Mouse (Mus musculus): ENCODE data around the gene Serping1. TPM values are rescaled to one million over a fixed set of nuclear protein-coding genes. Genes with fewer than 3 reads are reported as not detected.
"Not testable (repeated sequence)": the region's sequence is repeated elsewhere in the genome, so short reads cannot be mapped to it uniquely, and the experiment has no call there.

Gene Serping1
- total RNA-seq, 2 experiments from 2014 or later, result 55.0 to 72.1 TPM

DNA sequence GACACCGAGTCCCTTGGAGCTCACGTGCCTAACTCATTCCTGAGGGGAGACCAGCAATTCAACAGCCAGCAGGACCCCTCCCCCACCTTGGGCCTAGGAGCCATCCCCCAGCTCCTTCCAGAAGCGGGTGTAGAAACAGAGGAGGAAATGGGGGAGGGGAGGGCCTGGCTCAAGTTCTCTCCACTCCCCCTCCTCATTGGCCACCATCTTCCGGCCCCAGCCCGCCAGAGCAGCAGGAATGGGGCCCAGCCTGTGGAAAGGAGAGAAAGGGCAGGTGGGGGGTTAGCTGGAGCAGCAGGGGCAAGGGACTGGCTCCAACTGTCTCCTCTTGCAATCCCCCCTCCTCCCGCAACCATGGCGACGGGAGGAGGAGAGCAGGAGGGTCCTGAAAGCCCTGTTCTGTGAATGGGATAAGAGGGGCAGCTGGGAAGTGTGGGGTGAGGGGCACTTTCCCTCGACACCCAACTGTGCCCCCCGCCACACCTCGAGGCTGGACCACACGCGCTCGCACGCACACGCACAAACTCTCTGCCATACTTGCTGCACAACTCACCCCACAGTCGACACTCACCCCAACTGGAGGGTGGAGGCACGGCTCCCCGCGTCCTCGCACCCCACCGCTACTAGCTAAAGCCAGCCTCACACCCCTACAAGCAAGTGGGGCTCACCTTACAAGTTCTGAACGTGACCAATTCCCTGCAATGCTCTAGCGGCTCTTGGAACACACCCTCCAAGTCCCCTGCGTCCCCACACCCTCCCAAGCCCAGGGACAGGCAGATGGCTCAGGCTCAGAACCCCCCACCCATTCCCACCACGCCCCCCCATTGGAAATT is 32.6 kb downstream of the Serping1 start:
- intact Hi-C loops (cut with DNase I; ENCODE audit: low total_unique reads), result loop anchor here (5.0 kb wide), 1 partner anchor 55 kb away; the partner anchor contains the start of gene Ube2l6
- no peak for DNase-seq

DNA sequence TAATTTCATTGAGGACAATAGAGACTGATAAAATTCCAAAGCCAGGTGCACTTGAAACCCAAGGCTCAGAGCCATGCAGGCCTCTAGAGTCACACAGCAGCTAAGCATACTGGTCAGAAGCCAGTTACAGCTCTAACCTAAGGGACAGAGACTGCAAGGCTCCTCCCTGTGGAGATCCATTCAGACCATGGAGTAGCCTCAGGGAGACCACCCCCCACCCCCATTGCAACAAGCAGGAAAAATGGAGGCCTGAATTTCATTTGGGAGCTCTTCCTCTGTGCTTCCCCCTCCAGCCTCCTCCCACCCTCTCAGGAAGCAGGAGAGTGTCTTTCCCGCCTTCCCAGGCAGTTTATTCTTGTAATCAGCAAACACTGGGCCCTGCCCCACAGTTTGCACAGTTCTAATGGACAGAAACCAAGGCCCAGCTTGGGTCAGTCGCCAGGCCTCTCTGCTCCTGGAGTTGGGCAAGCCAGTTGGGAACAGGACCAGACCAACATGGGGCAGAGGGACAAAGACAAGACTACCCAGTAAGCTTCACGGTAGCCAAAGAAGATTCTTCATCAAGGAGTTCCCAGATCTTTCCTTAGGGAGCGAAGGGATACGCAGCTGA is 33.3 kb downstream of the Serping1 start:
- no peak for DNase-seq
- intact Hi-C loops (cut with DNase I; ENCODE audit: low total_unique reads), result loop anchor here (5.0 kb wide), 1 partner anchor 55 kb away; the partner anchor contains the start of gene Ube2l6

DNA sequence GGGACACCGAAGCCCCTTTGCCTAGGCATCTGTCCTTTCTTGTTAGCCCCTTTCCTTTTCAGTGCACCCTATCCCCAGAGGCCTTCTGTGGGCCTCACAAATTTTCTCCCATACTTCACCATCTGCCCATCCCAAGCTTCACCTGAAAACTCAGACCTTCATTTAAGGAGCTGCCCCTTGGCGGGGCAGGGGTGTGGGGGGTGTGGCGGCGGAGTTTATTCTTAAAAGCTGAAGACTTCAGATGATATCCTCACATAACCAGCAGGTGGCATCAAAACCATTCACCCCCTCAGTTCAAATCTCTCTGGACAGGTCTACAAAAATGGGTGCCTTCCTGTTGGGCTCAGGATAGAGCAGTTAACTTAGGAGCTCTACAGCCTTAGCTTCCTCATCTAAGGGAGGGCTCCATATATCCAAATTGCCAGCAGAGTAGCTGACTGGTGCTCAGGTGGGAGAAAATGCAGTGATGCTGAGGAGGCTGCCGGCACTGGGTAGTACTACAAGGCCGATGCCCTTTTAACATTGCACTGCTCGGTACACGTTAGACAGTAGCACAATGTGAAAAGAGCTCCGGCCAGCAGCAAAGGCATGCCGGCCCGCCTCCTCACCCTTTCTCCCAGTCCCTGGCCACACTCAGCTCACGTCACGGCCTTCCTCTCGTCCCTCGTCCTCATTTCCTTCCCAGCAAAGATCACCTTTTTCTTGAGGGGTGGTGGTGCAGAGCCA is 34.5 kb downstream of the Serping1 start:
- no peak for DNase-seq

GRCm38 (mm10) chr2:84738271-84738911 is 36.9 kb downstream of the Serping1 start:
- intact Hi-C loops (cut with DNase I; ENCODE audit: low total_unique reads), result no loop called here
- DNase-seq, result no peak

More for the DNA sequence above, 34.5 kb downstream of the Serping1 start:
- intact Hi-C loops (cut with DNase I; ENCODE audit: low total_unique reads), result loop anchor here (5.0 kb wide), 1 partner anchor 57 kb away; the partner anchor contains the start of gene Ube2l6

DNA sequence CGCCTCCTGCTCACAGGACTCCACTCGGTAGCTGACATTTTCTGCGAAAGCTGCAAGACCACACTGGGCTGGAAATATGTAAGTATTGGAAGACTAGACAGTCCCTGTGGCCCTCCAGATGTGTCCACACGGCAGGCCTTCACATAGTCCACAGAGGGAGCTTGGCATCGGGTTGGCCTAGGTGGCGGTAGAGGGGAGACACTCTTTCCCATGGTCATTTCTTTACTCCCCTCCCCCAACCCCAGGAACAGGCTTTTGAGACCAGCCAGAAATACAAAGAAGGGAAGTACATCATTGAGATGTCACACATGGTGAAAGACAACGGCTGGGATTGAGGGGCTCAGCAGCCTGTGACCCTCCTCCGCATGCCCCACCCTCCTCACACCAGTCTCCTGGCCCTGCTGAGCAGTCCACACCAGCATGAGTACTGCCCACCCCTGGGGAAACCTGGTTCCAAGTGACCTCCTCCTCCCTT is 37.8 kb downstream of the Serping1 start:
- no peak for DNase-seq
- intact Hi-C loops (cut with DNase I; ENCODE audit: low total_unique reads), result no loop called here

DNA sequence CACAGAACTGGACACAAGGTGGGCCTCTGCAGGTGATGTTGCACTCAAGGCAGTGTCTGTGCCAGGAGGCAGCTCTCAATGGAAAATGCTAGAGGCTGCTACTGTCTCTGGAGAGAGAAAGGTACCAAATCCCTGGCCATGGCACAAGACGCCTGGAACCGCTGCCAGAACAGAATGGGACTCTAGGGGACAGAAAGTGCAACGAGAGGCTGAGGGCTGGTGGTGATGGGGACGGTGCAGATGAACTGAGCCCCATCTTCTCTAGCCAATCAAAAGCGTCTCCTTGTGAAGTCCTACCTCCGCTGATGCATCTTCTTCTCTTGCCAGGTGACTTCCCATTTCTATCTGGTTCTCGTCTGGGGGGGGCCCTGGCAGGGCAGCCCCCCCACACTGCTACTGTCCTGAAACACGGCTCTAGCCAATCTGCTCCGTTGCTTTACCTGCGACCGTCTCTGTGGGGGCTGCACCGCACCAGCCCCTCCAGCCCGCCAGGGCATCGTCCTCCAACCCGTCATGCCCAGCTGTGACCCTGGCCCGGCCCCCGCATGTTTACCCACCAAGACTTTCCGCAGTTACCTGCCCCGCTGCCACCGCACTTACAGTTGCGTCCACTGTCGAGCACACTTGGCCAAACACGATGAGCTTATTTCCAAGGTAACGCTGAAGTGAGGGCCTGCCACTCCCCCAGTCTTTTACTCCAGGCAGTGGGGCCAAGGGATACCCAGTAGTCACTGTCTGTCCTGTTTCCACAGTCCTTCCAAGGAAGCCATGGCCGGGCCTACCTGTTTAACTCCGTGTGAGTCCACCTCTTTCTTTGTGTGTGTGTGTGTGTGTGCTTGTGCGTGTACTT is 38.7 kb downstream of the Serping1 start:
- intact Hi-C loops (cut with DNase I; ENCODE audit: low total_unique reads), result no loop called here
- no peak for DNase-seq

DNA sequence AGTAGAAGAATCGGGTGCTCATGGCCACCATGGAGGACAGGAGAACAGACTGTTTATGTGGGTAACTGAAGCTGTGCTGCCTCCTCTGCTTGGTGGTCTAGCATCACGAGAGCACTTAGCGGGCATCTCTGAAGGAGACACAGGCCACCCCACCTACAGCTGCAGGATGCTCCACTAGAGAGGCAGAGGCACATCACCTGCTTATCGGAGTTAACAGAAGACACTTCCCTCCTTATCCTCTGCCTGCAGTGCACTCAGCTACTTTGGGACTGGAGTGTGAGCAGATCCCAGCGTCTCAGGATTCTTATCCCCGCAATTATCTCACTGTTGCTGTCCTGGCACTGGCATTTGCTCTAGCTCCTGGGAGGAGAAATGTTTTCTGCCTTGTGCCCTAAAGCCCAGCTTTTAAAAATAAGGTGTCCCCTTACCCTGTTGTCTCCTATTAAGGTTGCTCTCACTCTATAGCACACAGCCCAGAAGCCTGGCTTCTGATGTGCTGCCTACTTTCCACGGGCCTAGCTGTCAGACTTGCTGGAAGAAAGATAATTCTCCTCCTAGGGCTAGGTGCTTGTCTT is 39.8 kb downstream of the Serping1 start:
- intact Hi-C loops (cut with DNase I; ENCODE audit: low total_unique reads), result no loop called here
- no peak for DNase-seq

GRCm38 (mm10) chr2:84734919-84735318 is 40.3 kb downstream of the Serping1 start:
- DNase-seq, result no peak
- intact Hi-C loops (cut with DNase I; ENCODE audit: low total_unique reads), result no loop called here

DNA sequence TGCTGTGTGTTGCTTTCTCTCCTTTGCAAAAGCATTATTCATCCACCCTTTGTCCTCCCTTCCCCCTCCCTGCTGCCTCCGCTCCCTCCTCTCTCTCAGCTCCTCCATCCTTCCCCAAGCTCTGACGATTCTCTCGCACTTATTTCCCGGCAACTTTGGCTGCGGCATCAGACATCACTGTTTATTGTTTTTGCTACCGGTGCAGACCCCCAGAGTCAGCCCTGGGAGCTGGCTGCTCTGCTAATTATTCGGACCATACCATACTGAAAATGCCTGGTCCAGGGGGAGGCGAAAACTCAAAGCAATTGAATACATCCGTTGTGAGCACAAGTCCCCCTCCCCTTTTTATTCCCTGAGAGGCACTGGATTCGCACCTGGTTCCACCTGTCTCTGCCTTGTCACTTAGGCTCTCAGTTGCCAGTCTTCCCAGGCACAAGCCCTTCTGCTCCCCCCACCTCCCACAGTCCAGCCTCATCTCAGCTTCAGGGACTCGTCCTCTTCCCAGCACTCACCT is 40.8 kb downstream of the Serping1 start:
- no peak for DNase-seq
- intact Hi-C loops (cut with DNase I; ENCODE audit: low total_unique reads), result no loop called here

GRCm38 (mm10) chr2:84733579-84734300 is 41.5 kb downstream of the Serping1 start, which contains the start of gene Ypel4:
Gene Ypel4, plus strand, starts transcription at chr2:84734058.
- intact Hi-C loops (cut with DNase I; ENCODE audit: low total_unique reads), result no loop called here
- peak; percentile 36 for DNase-seq

- intact Hi-C loops (cut with DNase I; ENCODE audit: low total_unique reads), result no loop called here
- DNase-seq, result no peak
Observed at GRCm38 (mm10) chr2:84732394-84732793, 42.9 kb downstream of the Serping1 start.

DNA sequence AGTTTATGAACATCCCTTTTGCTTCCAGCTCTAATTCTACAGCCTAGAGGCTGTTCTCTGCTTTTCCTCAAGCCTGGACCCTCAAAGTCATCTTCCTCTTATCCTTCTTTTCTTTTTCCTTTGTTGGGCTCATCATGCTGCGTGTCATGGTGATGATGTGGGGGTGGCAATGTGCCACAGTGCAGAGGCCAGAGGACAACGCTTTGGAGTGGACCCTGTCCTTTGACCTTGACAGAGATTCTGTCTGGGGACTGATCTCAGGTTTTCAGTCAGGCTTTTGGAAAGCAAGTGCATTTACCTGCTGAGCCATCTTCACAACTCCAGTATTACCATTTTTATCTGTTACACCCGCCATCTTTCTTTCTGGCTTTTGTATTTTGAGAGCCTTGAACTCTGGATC is 44.0 kb downstream of the Serping1 start:
- no peak for DNase-seq
- intact Hi-C loops (cut with DNase I; ENCODE audit: low total_unique reads), result no loop called here

GRCm38 (mm10) chr2:84728191-84728590 is 47.1 kb downstream of the Serping1 start:
- DNase-seq; intact Hi-C loops (cut with DNase I; ENCODE audit: low total_unique reads): not testable (repeated sequence)

- intact Hi-C loops (cut with DNase I; ENCODE audit: low total_unique reads), result no loop called here
- DNase-seq, result peak; percentile 95
Observed at GRCm38 (mm10) chr2:84727172-84727858, 47.9 kb downstream of the Serping1 start, which contains the start of gene Clp1. Gene Clp1, minus strand, starts transcription at chr2:84727350.

DNA sequence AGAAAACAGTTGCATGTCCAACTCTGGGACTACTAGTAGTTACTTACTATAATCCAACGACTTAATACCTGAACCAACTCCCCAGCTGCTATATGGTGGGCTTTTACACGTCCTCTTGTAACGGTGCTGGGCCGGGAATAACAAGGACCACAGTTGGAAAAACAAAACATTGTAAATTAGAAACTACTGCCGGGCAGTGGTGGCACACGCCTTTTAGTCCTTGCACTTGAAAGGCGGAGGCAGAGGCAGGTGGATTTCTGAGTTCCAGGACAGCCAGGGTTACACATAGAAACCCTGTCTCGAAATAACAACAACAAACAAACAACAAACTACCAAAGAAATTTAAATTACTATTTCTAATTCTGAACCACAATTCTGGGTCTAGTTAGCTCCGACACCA is 48.5 kb downstream of the Serping1 start:
- no peak for DNase-seq
- intact Hi-C loops (cut with DNase I; ENCODE audit: low total_unique reads), result no loop called here

- no peak for DNase-seq
- intact Hi-C loops (cut with DNase I; ENCODE audit: low total_unique reads), result no loop called here
Observed at GRCm38 (mm10) chr2:84725770-84726169, 49.5 kb downstream of the Serping1 start.

- no peak for DNase-seq
- intact Hi-C loops (cut with DNase I; ENCODE audit: low total_unique reads), result no loop called here
Observed at GRCm38 (mm10) chr2:84723856-84724255, 51.4 kb downstream of the Serping1 start.
